ENCODE assay signal across 32 mouse cellular contexts in the genomic region with DNA sequence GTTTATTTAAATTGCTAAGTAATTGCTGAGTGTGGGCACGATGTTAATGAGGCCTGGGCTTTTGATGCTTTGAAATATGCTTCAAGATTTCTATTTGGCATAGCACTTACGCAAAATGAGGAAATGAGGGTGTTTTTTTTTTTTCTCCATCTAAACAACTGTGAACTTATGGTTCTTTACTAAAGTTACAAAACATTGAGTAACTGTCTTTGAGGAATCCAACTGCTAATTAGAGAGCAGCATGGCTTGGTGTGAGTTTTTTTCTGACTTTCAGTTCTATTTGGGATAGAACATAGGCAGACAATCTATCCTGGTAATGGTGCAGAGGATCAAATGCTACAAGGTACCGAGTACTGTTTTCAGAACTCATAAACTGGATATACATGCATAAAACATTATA.
"Had no signal": no experiment of that assay in that cellular context is flagged by ENCODE, and none has a peak within 500 bp of the region (broad histone marks: within the 10 kb centered on the region; RNA-seq: fewer than 3 reads in every experiment).

No protein-coding gene starts in this region.

- H3K4me1 ChIP-seq: heart, embryonic 12.5 days; heart, embryonic 13.5 days; heart, embryonic 15.5 days; hindbrain, embryonic 10.5 days; hindbrain, embryonic 12.5 days; hindbrain, embryonic 13.5 days; hindbrain, embryonic 15.5 days; intestine, embryonic 15.5 days; kidney, embryonic 15.5 days had no signal

- H3K36me3 ChIP-seq: heart, embryonic 12.5 days; heart, embryonic 13.5 days; heart, embryonic 15.5 days; hindbrain, embryonic 10.5 days; hindbrain, embryonic 12.5 days; hindbrain, embryonic 13.5 days; hindbrain, embryonic 15.5 days; intestine, embryonic 15.5 days; kidney, embryonic 15.5 days had no signal

- H3K27me3 ChIP-seq: heart, embryonic 12.5 days; heart, embryonic 13.5 days; heart, embryonic 15.5 days; hindbrain, embryonic 12.5 days; hindbrain, embryonic 13.5 days; hindbrain, embryonic 15.5 days; intestine, embryonic 15.5 days; kidney, embryonic 15.5 days had no signal

- DNase-seq: heart, postnatal 10 days; heart, postnatal 14 days; heart, postnatal 36 days; heart, postnatal 4 days; kidney, adult 11 months; kidney, adult 18-20 months; kidney, adult 2 months; kidney, adult 8-10 months; kidney, adult 9 months; kidney, postnatal 10 days; kidney, postnatal 14 days; kidney, postnatal 36 days; kidney, postnatal 4 days; layer of hippocampus, adult 9-11 months; layer of hippocampus, postnatal 36 days had no signal

- H3K9me3 ChIP-seq: heart, embryonic 12.5 days; heart, embryonic 13.5 days; heart, embryonic 15.5 days; hindbrain, embryonic 10.5 days; hindbrain, embryonic 12.5 days; hindbrain, embryonic 13.5 days; hindbrain, embryonic 15.5 days; intestine, embryonic 15.5 days; kidney, embryonic 15.5 days had no signal

- ATAC-seq: hindbrain, embryonic 16.5 days; hindbrain, postnatal 0 days; inflammation-experienced regulatory T-cells, adult 6 months; intestine, embryonic 15.5 days; intestine, embryonic 16.5 days; intestine, postnatal 0 days had no signal

- H3K4me3 ChIP-seq: heart, embryonic 12.5 days; heart, embryonic 13.5 days; heart, embryonic 15.5 days; hindbrain, embryonic 10.5 days; hindbrain, embryonic 12.5 days; hindbrain, embryonic 13.5 days; hindbrain, embryonic 15.5 days; intestine, embryonic 15.5 days; kidney, embryonic 15.5 days; layer of hippocampus, adult 2 months had no signal

- H3K27ac ChIP-seq: heart, embryonic 13.5 days; heart, embryonic 15.5 days; hindbrain, embryonic 10.5 days; hindbrain, embryonic 12.5 days; hindbrain, embryonic 13.5 days; hindbrain, embryonic 14.5 days; hindbrain, embryonic 15.5 days; hindbrain, postnatal 0 days; intestine, embryonic 15.5 days; kidney, embryonic 15.5 days; kidney, postnatal 0 days; layer of hippocampus, adult 2 months had no signal
